Mouse (Mus musculus): ENCODE data around the gene Rgs6.

- TF ChIP-seq GATA1 (IDR thresholded peaks at IDR 0.05; ENCODE audit: borderline replicate concordance, low read length) (no peak), FLI1 (IDR thresholded peaks at IDR 0.05; ENCODE audit: low read length) (no peak)
These were observed 204.0 kb downstream of the Rgs6 start for GRCm38 (mm10) chr12:82792122-82792521.

All from megakaryocyte, embryonic 14.5 days (primary cell).